Mouse (Mus musculus) liver, adult 2 months (tissue): ENCODE results near the gene P4hb.

Experiments
- CTCF ChIP-seq: fragments of 200-500 bp; IDR thresholded peaks from 2 replicates; pipeline ENCODE4 v1.5.1; 2011; ENCODE audit warnings: low read depth, low read length, control low read depth
- POLR2A ChIP-seq: fragments of 200-500 bp; IDR thresholded peaks from 2 replicates; pipeline ENCODE4 v1.6.1; 2011; ENCODE audit warnings: low read length, control low read depth; ENCODE audit not compliant: insufficient read depth; ENCODE audit errors: extremely low read depth

DNA sequence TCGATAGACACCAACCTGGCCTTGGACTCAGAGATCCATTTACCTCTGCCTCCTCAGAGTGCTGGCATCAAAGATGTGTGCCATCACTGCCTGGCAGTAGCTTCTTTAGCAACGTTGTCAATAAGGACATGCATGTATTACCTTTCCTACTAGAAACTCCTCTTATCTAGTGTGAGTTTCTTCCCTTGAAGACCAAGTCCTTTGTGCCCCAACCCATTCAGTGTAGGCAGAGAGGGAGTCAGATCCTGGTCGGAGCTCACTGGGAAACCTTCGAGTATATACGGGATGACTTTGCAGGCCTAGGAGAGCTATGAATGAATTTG is 1.2 kb upstream of the P4hb start:
- TF ChIP-seq POLR2A (no peak), CTCF (no peak)
